Mouse (Mus musculus) CD8-positive naive resting alpha-beta T cell, adult 2 months (primary cell): ENCODE data around the gene Hnrnpul2.
"Not testable (repeated sequence)": the region's sequence is repeated elsewhere in the genome, so short reads cannot be mapped to it uniquely, and the experiment has no call there.

ENCODE experiments used
- DNase-seq, 2 experiments: peaks; one replicate each; pipeline ENCODE4 v3.0.0; 2022; ENCODE audit warnings: low read depth in 2 of 2, low spot score in 2 of 2

Hnrnpul2 gene

DNA sequence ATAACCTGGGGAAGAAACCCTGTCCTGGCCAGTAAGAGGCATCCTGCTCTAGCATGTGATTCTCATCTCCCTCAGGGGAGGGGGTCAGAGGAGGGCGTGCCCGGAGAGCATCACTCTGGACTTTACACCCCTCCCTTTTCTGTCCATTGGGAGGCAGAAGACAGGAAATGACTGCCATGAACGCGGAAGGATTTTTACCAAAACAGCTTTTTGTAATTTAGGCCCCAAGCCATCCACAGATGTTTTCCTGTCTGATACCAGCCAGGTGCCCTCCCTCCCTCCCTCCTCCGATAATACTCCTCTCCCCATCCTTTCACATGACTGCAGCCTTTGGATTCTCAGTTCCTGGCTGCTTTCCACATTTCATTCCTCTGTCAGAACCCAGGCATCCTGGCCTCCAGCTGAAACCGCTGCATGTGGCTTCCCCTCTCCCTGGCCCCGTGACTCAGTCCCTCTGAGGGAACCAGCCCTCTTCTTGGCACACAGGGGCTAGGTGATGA is 30.6 kb downstream of the Hnrnpul2 start, which contains the start of gene Lrrn4cl:
TSS of gene Lrrn4cl (plus strand) at position 367 of the 500 bp plus-strand sequence.
- no peak for DNase-seq

DNA sequence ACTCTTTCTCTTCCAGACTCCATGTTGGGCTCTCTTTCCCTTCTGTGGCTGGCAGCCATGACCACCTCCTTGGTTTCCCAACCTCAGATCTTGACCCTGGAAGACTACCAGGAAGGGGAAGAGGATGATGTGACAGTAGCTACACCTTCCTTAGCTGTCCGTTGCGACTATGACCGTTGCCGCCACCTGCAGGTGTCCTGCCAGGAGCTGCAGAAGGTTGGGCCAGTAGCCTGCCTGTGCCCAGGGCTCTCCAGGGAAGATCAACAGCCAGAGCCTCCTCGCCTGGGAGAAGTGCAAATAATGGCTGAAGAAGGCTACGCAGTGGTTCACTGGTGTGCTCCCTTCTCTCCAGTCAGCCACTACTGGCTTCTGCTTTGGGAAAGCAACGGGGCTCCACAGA is 31.8 kb downstream of the Hnrnpul2 start:
- no peak for DNase-seq

DNA sequence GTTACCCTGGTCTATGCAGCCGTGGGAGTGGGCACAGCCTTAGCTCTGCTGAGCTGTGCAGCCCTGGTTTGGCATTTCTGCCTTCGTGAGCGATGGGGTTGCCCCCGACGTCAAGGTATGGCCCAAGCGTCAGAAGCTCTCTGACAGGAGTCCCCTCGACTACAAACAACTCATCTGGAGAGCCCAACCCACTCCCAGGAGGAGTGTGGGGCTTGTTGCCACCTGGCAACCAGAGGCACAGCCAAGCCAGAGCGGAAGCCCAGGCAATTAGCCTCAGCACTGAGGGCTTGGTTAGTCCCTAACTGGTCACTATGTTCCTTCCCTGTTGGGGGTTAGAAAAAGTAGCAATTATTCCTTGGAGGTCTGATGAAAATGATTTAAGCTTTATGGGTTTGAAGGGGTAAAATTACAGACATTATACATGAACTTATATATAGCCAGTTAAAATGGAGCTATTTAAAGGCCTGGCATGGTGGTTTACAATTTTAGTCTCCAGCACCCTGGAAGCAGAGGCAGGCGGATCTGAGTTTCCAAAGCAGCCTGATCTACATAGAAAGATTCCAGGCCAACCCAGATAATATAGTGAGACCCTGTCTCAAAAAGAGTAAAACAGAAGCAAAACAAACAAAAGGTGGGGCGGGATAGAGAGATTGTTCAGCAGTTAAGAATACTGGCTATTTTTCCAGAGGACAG is 32.6 kb downstream of the Hnrnpul2 start:
- DNase-seq, result no peak

DNA sequence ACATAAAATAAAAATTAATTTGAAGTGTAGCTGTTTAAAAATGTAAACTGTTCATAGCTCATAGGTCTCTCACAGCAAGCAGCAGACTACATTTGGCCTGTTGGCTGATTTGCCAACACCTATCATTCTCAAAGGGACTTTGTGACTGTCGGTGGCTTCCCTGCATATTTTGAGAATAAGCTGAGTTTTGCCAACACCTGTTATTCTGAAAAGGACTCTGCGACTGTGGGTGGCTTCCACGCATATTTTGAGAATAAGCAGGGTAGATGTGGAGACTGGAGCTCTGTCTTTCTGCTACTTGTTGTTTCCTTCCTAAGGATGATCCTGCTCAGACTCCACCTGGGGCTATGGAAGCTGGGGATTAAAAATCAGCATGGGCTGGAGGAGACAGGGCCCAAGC is 33.3 kb downstream of the Hnrnpul2 start:
- no peak for DNase-seq

DNA sequence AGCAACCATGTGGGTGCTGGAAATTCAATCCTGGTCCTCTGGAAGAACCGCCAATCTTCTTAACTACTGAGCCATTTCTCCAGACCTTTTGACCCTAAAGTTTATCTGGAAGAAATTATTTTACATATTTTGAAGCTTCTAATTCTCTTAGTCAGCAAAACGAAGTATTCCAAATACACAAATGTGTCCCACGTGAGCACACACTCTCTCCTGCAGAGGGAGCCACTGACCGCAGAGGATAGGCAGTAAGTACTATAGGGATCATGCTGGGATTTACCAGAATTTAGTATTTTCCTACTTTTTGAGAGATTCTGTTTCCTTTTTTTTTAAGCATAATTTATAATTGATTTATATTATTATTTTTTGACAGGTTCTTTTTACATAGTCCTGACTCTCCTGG is 37.9 kb downstream of the Hnrnpul2 start:
- DNase-seq, result no peak

DNA sequence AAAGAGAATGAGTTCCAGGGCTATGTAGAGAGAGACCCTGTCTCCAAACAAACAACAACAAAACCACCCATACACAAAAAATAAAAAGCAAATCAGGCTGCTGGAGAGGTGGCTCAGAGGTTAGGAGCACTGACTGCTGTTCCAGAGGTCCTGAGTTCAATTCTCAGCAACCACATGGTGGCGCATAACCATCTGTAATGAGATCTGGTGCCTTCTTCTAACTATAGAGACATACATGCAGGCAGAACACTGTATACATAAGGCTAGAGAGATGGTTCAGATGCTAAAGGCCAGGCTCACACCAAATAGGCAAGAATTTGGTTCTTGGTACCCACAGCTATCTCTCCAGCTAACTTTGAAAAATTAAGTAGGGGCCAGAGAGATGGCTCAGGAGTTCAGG is 39.2 kb downstream of the Hnrnpul2 start:
- peak; percentile 43 to 47 for DNase-seq

DNA sequence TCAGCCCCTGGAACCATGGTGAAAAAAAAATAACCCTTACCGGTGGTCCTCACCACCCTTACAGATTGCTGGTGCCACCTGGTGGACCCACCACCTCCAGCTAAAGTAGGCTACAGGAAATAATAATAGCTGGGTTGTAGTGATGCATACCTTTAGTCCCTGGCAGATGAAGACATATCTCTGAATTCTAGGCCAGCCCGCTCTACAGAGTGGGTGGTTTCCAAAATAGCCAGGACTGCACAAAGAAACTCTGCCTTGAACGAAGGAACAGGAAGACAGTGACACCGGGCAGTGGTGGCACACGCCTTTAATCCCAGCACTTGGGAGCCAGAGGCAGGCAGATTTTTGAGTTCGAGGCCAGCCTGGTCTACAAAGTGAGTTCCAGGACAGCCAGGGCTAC is 44.5 kb downstream of the Hnrnpul2 start:
- DNase-seq, result no peak

DNA sequence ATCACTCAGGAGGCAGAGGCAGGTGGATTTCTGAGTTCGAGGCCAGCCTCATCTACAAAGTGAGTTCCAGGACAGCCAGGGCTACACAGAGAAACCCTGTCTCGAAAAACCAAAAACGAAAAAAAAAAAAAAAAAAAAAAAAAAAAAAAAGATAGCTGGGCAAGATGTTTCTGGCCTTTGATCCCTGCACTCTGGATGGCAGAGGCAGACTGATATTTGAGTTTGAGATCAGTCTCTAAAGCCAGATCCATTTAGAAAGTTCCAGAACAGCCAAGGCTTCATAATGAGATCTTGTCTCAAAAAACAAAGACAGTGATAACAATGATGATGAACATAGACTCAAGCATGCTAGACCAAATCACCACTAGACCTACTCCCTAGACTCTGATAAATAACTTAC is 50.6 kb downstream of the Hnrnpul2 start:
- not testable (repeated sequence) for DNase-seq

DNA sequence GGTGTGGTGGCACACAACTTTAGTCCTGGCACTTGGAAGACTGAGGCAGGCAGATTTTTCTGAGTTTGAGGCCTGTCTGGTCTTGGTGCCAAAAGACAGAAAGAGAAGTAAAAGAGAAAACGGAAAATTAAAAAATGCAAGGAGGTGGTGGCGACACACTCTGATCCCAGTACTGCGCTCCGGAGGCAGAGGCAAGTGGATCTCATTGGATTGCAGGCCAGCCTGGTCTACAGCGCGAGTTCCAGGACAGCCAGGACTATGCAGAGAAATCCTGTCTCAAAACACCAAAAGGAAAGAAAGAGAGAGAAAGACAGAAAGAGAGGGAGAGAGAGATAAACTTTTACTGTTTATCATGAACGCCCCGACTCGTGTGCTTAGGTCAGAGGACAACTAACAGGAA is 51.0 kb downstream of the Hnrnpul2 start:
- no peak for DNase-seq

DNA sequence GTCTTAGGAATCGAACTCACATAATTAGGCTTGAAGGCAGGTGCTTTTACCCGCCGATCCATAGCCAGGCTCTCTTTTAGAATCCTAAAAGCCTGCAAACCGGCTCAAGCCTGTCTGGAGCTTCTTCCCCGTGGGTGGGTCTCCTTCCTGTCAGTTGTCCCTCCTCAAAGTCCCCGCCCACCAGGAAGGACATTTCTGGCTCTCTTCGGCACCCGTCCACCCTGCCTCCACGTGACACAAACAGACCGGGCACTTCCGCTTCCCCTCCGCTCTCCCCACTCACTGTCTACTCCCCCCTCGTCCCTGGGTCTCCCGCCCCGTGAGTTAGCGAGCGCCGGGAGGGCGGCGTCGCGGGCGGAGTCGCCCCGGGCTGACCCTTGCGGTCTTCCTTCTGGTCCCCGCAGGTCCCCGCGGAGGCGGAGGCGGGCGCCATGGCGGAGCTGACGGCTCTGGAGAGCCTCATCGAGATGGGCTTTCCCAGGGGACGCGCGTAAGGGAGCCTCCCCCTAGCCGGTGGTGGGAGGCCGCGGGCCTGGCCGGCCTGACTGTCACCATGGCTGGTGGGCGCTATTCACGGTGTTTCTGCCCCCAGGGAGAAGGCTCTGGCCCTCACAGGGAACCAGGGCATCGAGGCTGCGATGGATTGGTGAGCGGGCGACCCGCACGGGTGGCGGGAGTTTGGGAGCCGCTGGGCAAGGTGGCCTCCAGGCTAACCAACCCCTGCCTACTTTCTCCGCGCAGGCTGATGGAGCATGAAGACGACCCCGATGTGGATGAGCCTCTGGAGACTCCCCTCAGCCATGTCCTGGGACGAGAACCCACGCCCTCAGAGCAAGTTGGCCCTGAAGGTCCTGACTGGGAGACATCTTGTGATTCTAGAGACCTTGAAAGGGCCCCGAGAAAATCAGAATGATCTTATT is 51.7 kb downstream of the Hnrnpul2 start, which contains the start of gene Ubxn1:
TSS of gene Ubxn1 (plus strand) at position 230 of the 920 bp plus-strand sequence.
- peak; percentile 89 to 95 for DNase-seq

DNA sequence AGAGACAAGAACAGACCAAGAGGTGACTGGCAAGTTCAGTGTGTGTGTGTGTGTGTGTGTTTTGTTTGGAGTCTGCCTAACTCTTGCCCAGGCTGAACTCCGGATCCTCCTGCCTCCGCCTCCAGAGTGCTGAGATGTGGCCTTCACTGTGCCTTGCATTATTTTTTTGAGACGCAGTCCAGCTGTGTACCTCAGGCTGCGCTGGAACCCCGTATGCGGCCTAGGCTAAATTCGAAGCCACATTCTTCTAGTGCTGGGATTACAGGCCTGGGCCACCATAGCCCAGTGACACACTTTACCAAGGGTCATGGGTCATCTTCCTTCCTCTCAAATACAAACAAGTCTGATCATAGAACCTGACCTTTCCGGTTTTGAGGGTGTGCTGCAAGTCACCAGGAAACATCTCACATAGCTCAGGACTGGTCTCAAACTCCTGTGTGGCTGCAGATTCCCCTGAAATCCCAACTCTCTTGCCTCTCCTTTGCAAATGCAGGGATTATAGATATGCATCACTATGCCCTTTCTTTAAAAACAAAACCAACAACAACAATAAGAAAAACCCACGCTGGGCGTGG is 52.5 kb downstream of the Hnrnpul2 start:
- DNase-seq, result no peak

DNA sequence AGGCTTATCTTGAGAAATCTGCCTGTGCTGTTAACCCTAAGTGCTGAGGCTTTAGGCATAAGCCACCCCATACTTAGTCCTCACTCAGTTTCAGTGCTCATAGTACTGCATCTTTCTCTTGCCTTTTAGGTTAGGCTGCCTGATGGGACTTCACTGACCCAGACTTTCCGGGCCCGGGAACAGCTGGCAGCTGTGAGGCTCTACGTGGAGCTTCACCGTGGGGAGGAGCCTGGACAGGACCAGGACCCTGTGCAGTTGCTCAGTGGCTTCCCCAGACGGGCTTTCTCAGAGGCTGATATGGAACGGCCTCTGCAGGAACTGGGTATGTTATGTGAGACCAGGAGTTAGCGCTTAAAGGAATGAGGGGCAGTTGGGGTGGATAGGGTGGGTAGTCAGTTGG is 55.2 kb downstream of the Hnrnpul2 start:
- DNase-seq, result no peak

DNA sequence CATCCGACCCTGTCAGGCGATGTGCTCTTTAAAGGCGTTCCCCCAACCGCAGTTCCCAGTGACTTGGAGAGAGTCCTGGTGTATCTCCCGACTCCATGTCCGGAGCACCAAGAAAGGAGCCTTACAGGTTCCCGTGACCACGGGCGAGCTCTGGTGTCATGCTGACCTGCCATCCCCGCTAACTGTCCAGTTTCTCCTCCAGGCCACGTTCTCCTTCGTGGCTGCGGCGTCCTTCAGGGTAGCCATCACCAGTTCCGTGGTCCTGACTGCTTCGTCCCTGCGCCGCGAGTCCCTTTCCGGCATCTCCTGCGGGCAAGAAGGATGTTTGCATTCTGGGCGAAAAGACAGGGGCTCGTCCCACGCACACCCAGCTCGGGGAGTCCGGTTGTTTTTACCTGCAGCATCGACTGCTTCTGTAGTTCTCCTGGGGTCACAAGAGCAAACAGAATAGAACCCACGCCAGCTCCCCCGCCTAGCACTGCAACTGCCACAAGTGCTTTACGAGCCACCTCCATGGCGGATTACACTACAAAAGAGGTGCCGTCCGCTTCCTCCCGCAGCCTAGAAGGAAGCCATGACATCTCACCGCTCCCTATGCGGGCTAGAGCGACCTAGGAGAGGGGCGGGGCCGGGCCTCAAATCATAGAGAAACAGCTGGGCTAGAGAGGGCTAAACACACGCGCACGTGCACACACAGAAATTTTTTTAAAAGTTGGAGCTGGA is 60.7 kb downstream of the Hnrnpul2 start, which contains the start of gene Uqcc3:
TSS of gene Uqcc3 (minus strand) at position 613 of the 723 bp plus-strand sequence.
- DNase-seq, result peak; percentile 83 to 90

DNA sequence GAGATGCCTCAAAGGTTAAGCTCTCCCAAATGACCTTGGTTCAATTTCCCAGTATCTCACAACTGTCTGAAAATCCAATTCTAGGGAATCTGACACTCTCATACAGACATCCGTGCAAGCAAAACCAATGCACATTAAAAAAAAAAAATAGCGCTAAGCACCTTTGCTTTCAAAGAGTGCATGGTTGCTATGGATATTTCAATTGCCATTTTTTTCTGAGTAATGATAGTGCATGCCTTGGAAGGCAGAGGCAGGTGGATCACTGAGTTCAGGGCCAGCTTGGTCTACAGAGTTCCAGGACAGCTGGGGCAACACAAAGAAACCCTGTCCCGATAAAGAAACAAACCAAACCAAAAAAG is 61.2 kb downstream of the Hnrnpul2 start:
- DNase-seq, result no peak

DNA sequence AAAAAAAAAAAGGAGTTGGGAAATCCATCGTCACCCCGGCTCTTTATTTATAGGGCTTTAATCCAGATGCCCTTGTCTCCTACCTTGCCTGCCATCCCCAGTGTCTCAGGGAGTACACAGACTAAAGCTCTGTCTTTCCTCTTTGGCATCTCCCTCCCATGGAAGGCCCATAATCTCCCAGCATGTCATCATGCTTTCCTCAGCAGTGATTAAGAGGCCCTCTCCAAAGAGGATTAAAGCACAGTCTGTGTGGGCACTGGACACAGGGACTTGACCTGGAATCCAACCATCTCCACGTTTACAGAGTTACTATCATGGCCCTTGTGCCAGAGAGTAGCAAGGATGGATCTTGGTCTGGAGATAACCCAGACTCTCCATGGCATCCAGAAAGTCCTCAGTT is 63.8 kb downstream of the Hnrnpul2 start, which contains the start of the genes Lbhd1 and Gm49403:
TSS of gene Lbhd1 (plus strand) at position 117 of the 400 bp plus-strand sequence.
TSS of gene Gm49403 (plus strand) at position 315 of the 400 bp plus-strand sequence.
- no peak for DNase-seq
